Mouse (Mus musculus) cortical plate, adult 2 months (tissue): ENCODE data around the gene Gadd45a. TPM values are rescaled to one million over a fixed set of nuclear protein-coding genes. Genes with fewer than 3 reads are reported as not detected.

Source experiments
- H3K27ac ChIP-seq: fragments of 200-500 bp; 2 replicates; pipeline ENCODE4 v1.5.1; 2012; ENCODE audit warnings: low read length, control low read depth, inconsistent platforms; ENCODE audit not compliant: insufficient read depth
- H3K4me1 ChIP-seq: fragments of 200-500 bp; 2 replicates; pipeline ENCODE4 v1.6.1; 2011; ENCODE audit warnings: low read length; ENCODE audit not compliant: control insufficient read depth, insufficient read depth
- H3K4me3 ChIP-seq: fragments of 200-500 bp; 2 replicates; pipeline ENCODE4 v1.5.1; 2011; ENCODE audit warnings: mild to moderate bottlenecking, low read length, control low read depth; ENCODE audit not compliant: insufficient read depth
- CTCF ChIP-seq: fragments of 200-500 bp; IDR thresholded peaks from 2 replicates; pipeline ENCODE4 v1.5.1; 2011; ENCODE audit warnings: mild to moderate bottlenecking, control low read depth, low read length; ENCODE audit not compliant: insufficient read depth; ENCODE audit errors: extremely low read depth
- POLR2A ChIP-seq: fragments of 200-500 bp; IDR thresholded peaks from 2 replicates; pipeline ENCODE4 v1.6.1; 2011; ENCODE audit warnings: mild to moderate bottlenecking, low read length, control low read depth; ENCODE audit not compliant: insufficient read depth; ENCODE audit errors: extremely low read depth
- polyA plus RNA-seq: library from polyadenylated mRNA; depleted of rRNA; stranded (reverse); fragments of >200 nt; gene quantifications from 2 replicates; pipeline ENCODE4 v1.2.3, GENCODE M21; 2012; rRNA removed

The Gadd45a gene
- polyA plus RNA-seq, 1 experiment, result 19.9 TPM

GRCm38 (mm10) chr6:66989037-66989436, 48.2 kb downstream of the Gadd45a start:
- Histone ChIP-seq H3K27ac (no peak overlapping the region), H3K4me1 (no peaks in the 10 kb centered on the region), H3K4me3 (no peak overlapping the region)
- TF ChIP-seq POLR2A (no peak), CTCF (no peak)

DNA sequence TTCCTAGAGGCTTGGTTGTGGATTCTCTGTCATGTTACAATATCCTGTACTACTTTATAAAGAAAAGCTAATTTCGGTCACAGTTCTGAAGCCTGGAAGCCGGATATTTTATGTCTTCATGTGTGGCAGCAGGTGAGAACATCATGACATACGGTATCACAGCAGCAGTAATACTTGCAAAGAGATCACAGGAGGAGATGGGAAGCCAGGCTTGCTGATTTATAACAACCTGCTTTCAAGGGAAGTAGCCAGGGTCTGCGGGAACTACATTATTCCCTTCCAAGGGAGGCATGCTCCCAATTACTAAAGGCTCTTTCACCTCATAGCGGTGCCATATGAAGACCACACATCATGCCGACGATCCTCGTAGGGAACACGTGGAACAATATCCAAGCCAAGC, 48.9 kb downstream of the Gadd45a start:
- H3K4me1 ChIP-seq, result no peaks in the 10 kb centered on the region
- TF ChIP-seq CTCF (no peak), POLR2A (no peak)
- no peak overlapping the region for H3K4me3 ChIP-seq
- no peak overlapping the region for H3K27ac ChIP-seq

DNA sequence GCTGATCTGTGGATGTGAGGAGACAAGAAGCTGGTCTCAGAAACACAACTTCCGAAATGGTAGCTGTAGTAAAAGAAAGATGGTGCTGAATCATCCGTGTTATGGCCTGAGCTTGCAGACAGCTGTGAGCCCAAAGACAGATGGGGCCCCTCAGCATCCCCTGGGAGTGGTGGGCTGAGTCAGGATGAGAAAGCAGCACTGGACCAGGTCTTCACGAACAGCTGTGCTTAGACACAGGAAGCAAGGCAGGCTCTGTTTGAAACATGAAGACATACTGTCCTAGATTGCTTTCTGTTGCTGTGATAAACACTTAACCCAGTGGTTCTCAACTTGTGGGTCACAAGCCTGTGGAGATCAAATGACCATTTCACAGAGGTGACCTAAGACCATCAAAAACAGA, 49.6 kb downstream of the Gadd45a start:
- Histone ChIP-seq H3K4me3 (no peak overlapping the region), H3K4me1 (no peaks in the 10 kb centered on the region), H3K27ac (no peak overlapping the region)
- TF ChIP-seq CTCF (no peak), POLR2A (no peak)

GRCm38 (mm10) chr6:66986063-66986462, 51.2 kb downstream of the Gadd45a start:
- Histone ChIP-seq H3K27ac (no peak overlapping the region), H3K4me3 (no peak overlapping the region), H3K4me1 (no peaks in the 10 kb centered on the region)
- TF ChIP-seq POLR2A, result no peak
- TF ChIP-seq CTCF, result no peak

DNA sequence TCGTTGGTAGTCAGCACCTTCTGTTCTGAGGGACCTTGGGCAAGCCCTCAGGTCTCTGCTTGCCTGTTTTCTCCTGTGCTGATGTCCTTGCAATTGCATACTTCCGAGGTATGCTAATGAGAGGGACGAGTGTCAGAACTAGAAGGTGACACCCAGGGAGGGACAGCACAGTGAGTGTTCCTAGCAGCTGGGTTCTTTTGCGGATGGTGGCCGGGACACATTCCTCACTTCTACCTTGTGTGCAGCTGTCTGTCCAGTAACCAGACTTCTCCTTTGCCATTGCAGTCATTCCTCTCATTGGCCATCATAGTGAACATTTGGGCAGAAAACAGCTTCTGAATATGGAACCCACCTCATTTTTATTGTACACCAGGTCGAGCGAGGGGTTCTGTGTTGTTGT, 51.8 kb downstream of the Gadd45a start:
- TF ChIP-seq CTCF, result no peak
- TF ChIP-seq POLR2A, result no peak
- H3K4me3 ChIP-seq, result no peak overlapping the region
- no peak overlapping the region for H3K27ac ChIP-seq

More for the DNA sequence above, 51.8 kb downstream of the Gadd45a start:
- H3K4me1 ChIP-seq, result no peaks in the 10 kb centered on the region

Other genes starting within 250 kb of the Gadd45a start
- gene Vmn1r39, start 226.8 kb downstream of the Gadd45a start, polyA plus RNA-seq, result not detected in 2 replicates
- 55.5 and 58.7 TPM in 2 replicates for gene Gng12, start 141.1 kb downstream of the Gadd45a start, polyA plus RNA-seq
- gene Serbp1, start 200.7 kb upstream of the Gadd45a start, polyA plus RNA-seq, result 179 and 201 TPM in 2 replicates